Mouse (Mus musculus) myocyte (in vitro differentiated cells): Measurements from ENCODE around the gene Serp1.

Experiments
- E2F4 ChIP-seq: IDR thresholded peaks from one replicate; pipeline ENCODE4 v1.6.1; 2011; ENCODE audit warnings: mild to moderate bottlenecking, control low read depth, moderate library complexity; ENCODE audit not compliant: insufficient read depth
- MYOD1 ChIP-seq, 3 experiments: IDR thresholded peaks; one replicate each; pipeline ENCODE4 v1.6.1; 2011; ENCODE audit warnings: control low read depth in 2 of 3, low read depth in 2 of 3, mild to moderate bottlenecking in 2 of 3, moderate library complexity in 1 of 3; ENCODE audit not compliant: insufficient read length in 2 of 3, control insufficient read depth in 1 of 3
- MYOG ChIP-seq, 3 experiments: IDR thresholded peaks; one replicate each; pipeline ENCODE4 v1.6.1; 2011; ENCODE audit warnings: control low read depth in 2 of 3, low read depth in 2 of 3, mild to moderate bottlenecking in 2 of 3; ENCODE audit not compliant: insufficient read length in 2 of 3, control insufficient read depth in 1 of 3, insufficient read depth in 1 of 3
- POLR2A ChIP-seq: IDR thresholded peaks from one replicate; pipeline ENCODE4 v1.6.1; 2011; ENCODE audit warnings: low read depth, mild to moderate bottlenecking, control low read depth, moderate library complexity; ENCODE audit not compliant: insufficient read length
- USF1 ChIP-seq: IDR thresholded peaks from one replicate; pipeline ENCODE4 v1.6.1; 2011; ENCODE audit warnings: low read depth, mild to moderate bottlenecking, control low read depth, moderate library complexity

DNA sequence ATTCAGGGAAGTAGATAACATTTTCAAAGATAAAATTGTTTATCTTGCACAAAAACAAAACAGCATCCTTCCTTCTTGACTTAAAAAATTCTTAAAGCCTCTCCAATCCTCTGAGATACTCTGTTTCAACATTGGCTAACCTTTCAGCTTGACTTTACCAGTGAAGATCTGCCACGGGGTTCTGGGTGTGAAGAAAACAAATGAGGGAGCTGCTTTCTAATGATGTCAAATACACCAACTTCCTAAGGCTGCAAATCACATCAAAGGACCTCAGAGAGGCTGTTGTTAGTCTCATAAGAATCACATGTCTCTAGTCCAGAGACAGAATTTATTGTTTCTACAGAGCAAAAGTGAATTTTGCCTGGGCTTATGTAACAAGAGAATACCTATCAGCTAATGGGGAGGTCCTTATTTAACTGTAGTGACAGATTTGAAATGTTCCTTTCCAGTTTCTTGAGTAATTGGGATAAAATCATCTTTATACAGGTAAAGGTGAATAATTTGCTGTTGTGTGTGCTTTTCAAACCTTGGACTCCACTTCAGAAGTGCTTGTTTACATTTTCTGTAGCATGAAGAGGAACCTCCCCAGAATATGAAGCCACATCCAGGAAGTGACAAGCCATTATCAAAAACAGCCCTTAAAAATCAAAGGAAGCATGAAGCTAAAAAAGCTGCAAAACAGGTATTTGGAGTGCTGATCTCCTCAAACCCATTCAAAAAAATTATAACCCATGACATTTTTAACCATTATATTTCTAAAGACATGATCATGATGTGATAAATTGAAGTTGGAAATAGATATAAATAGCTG is 26.5 kb upstream of the Serp1 start:
- TF ChIP-seq E2F4 (no peak), POLR2A (no peak), MYOG (IDR thresholded peaks at IDR 0.05; ENCODE audit: control insufficient read depth in 1 of 3, insufficient read depth in 1 of 3, insufficient read length in 2 of 3, low read depth in 2 of 3) (no peak), USF1 (no peak), MYOD1 (IDR thresholded peaks at IDR 0.05; ENCODE audit: control insufficient read depth in 1 of 3, insufficient read length in 2 of 3, low read depth in 2 of 3) (no peak)
